Mouse (Mus musculus) naive thymus-derived CD4-positive, alpha-beta T cell, adult 2 months (primary cell): Measurements from ENCODE around the gene Aunip.

Source experiments
- DNase-seq: peaks from one replicate; pipeline ENCODE4 v3.0.0-alpha.2; 2011; ENCODE audit warnings: low read depth

Gene Aunip

DNA sequence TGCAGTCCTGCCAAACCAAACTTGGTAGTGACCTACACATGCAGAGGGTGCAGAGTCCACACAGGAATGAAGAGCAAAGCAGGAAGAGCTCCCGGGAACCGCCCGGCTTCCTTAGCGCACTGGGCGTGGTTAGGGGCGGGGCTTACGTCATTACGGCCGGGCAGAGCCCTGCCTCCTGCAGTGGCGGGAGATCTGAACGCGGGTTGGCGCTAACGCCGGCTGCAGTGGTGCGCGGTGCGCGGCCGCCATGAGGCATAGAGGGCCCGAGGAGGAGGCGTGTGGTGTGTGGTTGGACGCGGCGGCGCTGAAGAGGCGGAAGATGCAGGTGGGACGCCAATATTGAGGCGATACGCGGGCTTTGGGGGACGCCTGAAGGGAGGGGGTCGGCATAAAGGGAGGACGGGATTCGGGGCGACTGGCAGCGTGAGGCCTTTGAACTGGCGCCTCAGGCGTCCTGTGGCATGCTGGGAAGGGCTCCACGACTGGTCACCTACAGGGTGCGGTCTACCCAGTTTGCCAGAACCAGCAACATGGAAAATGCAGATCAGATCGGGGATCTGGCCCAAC is at the start of gene Aunip:
Gene Aunip (plus strand): TSS at position 155 of the 567 bp plus-strand sequence.
- DNase-seq, result peak; percentile 85

DNA sequence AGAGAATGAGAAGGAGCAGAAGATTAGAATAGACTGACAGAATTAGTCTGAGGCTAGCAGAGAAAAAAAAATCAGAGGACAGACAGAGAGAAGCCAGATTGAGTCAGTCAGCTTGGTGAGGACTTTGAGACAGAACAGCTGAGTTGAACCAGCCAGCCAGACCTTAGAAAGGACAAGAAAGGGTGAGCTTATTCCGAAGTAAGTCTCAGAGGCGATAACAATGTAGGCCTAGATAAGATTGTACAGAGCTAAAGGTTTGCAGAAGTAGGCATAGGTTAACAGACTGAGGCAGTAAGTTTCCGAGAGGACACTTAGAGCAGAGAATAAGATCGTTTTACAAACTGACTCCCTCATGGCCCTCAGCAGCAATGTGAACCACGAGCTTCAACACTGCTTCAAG is 49.5 kb upstream of the Aunip start:
- DNase-seq, result no peak

DNA sequence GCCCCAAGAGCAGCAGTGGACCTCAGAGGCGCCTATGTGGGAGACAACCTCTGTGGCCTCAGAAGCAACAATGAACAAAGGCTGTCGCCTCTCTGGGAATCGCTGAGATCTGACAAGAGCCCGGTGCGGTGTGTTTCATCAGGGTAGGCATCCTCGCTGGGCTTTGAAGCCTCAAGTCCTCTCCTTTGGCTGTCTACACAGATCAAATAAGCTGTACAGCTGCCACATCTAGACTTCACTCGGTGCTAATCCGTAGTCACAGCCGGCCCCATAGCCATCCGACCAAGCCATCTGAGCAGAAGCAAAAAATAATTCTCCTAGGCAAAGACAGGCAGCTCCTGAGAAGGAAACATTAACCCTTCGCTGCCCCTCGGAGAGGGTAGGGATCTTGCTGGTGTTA is 45.0 kb upstream of the Aunip start:
- DNase-seq, result no peak

DNA sequence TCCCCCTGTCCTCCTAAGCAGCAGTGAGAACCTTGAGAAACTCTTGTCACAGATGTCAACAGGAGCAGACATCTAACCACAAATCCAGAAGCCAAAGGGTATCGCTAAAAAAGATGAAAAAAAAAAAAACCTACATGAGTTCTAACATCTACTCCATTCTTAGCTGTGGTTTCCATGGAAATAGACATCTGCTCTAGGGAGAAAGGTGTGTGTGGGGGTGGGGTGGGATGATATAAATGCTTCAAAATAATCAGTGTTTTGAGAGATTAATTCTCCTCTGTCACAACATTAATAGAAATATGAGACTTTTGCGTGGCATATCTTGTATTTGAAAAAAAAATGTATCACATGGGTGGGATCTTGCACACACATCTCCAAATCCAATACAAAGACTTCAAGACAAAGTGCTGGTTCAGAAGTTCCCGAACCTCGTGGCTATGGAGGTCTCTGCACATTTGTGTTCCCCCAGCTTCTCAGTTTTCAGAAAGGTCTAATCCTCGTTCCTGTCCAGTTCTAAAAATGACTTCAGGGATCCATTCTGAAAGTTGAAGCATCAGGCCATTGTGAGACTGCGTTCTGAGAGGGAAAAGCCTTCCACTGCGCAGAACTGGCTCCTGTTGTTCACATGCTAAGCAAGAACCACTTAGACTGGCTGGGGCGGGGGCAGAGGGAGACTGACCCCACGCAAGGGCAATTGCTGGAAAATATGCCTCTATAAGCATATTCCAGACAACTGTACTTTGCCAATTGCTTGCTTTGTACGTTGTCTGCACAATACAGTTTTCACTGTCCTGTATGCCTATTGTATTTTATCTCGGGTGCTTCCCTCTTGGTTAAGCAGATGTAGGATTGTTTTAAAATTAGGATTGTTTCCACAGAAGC is 44.2 kb upstream of the Aunip start:
- DNase-seq, result no peak

- DNase-seq, result peak; percentile 60
These were observed 43.2 kb upstream of the Aunip start for GRCm38 (mm10) chr4:134467435-134468214.

GRCm38 (mm10) chr4:134468215-134468575 is 42.6 kb upstream of the Aunip start, which contains the start of gene Stmn1:
Gene Stmn1, plus strand, starts transcription at chr4:134468320.
- peak; percentile 90 for DNase-seq

GRCm38 (mm10) chr4:134468578-134469266 is 42.1 kb upstream of the Aunip start:
- peak; percentile 95 for DNase-seq

DNA sequence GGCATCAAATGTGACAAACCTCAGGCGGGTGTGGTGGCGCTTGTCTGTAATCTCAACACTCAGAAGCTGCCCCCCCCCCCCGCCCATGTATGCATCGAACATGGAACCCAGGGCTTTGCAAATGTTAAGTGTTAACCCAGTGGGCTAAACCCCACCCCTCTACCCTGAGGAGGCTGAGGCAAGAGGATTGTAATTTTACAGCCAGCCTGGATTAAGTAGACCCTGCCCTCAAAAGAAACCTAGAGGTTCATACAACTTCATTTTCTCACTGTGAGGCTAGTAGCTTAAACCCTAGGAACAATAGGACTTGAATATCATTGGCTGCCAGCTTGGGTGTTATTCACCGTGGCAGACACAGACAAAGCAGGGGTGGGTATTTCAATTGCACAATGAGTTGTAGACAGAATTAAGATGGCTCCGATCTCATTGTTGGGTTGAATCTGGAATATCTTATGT is 41.4 kb upstream of the Aunip start:
- no peak for DNase-seq

DNA sequence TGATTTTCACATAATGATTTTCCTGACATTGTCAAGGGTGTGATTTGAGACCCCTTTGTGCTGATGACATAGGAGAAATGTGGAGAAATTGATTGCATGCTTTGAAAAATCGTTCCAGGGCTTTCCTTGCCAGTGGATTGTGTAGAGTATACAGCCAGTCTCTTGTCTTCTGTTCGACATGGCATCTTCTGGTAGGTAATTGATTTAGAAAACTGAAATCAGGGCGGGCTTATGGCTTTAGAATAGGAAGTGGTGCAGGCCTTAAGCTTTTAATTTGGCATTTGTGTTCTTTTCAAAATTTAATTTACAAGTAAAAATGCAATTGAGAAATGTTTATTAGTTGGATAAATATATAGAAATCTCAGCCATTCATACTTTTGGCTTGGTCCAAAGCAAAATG is 40.8 kb upstream of the Aunip start:
- DNase-seq, result no peak

- no peak for DNase-seq
These were observed 39.3 kb upstream of the Aunip start for GRCm38 (mm10) chr4:134471469-134471868.

- no peak for DNase-seq
These were observed 37.0 kb upstream of the Aunip start for GRCm38 (mm10) chr4:134473764-134474163.

- no peak for DNase-seq
These were observed 36.6 kb upstream of the Aunip start for GRCm38 (mm10) chr4:134474240-134474639.

DNA sequence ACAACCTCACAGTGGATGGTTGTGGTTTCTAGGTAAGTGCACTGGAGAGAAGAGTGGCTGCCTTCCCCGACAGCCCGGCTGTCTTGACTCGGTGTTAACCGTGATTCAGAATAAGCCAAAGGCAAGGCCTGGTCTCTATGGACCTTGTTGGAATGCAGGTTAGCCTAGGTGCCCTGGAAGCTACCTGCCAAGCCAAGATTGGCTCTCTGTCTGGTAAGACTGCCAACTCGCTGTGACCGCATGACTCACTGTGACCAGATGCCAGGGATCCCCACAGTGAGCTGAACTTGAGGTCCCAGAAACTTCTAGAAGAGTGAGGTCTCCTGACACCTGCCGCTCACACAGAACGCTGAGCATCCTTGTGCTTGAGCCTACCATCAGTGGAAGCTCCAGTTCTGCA is 33.9 kb upstream of the Aunip start:
- no peak for DNase-seq

DNA sequence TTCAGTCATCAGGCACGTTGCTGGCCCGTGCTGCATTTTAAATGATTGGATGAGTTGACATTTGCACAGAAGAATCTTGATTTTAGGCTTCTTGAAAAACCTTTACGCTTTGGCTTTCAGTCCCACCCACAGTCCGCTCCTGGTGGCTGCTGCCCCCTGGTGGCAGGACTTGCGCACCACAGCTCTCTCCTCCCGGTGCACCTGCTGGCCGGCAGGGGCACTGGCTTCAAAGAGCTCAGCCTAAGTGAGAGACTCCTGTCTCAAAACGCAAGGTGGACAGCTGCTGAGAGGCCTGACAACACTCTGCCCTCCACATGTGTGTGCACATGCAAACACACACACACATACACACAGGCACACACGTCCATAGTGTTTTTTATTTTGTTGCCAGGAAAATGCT is 32.8 kb upstream of the Aunip start:
- DNase-seq, result peak; percentile 96

- DNase-seq, result no peak
These were observed 31.0 kb upstream of the Aunip start for GRCm38 (mm10) chr4:134479839-134480238.

DNA sequence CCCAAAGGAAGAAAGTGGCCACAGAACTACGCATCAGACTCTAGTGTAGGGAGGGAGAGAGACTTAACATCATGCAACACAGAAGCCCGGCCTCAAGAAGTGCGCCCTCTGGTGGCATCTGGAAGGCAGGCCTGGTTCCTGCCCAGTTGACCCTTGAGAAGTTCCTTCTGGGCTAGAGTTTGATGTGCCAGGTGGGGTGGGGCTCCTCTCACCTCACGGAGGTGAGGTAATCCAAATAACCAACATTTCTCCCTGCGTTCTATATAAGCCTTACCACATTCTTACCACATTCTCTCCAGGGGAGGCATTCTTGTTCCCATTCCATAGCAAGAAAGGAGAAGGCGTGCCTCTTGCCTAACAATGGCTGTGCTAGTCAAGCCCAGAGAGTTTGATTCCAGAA is 29.9 kb upstream of the Aunip start:
- peak; percentile 88 for DNase-seq

DNA sequence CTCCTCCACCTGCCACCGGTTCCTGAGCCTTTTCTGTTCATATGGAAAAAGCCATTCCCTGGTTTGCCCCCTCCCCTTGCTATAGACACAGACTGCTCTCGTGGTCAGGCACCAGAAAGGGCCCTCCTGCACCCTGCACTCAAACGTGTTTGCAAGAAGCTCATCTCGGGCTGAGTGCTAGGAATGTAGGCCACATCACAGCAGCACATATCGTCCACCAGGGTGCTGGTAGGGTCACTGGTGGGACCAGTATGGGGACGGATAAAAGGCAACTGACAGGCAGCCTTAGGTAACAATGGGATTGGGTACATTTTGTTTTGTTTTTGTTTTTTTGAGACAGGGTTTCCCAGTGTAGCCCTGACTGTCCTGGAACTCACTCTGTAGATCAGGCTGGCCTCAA is 29.5 kb upstream of the Aunip start:
- no peak for DNase-seq

DNA sequence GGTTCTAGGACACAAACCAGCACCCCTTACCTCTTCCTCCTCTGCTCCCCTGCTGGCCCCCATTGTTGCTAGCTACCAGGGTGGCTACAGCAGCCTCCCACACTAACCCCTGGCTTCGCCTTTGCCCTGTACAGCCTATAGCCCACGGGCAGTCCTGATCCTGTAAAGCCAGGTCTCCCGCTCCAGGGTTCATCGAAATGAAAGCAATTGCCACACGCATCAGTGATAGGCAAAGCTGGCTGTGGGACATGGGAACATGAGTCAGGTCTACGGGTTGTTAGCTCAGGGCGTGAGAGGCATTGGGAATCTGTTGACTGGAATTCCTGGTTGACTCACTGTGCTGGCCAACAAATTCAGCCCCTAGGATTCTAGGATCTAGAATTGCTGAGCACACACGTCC is 28.4 kb upstream of the Aunip start:
- no peak for DNase-seq

DNA sequence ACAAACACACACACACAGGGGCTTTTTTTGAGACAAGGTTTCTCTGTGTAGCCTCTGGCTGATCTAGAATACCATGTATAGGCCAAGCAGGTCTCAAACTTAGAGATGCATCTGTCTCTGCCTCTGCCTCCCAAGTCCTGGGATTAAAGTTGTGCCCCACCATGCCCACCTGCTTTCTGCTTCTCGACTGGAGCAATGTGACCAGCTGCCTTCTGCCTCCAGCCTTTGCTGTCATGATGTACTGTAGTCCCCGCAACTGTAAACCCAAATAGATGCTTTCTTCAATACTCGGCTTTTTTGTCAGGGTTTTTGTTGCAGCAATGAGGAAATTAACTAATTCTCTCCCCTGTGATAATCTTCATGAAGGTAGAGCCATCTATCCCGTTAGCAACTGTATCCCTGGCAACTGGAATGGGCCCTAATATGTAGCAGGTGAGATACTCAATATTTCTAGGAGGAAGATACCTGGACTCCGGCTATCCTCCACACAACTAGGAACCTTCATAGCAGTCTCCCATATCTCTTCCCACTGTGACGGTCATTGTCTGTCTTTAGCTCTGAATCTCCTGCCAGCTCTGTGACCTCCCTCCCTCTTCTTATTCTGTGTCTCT is 27.6 kb upstream of the Aunip start:
- no peak for DNase-seq

- no peak for DNase-seq
These were observed 27.1 kb upstream of the Aunip start for GRCm38 (mm10) chr4:134483696-134484095.

DNA sequence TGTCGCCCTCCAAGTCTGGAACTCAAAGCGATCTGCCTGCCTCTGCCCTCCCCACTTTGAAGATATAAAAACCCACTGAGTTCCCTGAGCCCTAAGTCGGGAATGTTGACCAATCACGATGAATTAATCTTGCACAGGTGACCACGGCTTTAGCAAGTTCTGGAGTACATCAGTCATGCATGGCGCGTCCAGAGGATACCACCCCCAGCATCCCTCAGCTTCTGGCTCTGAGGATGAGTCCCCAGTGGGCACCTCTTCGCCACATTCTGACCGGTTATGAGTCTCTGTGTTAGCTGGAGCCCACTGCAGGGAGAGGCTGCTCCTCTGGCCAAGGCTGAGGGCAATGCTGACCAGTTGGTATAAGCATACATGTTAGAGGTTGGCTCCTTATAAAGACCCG is 26.6 kb upstream of the Aunip start:
- DNase-seq, result no peak
